Mouse (Mus musculus) erythroblast, embryonic 14.5 days (primary cell): Measurements from ENCODE around the gene Slc44a4.

Source experiments
- GATA1 ChIP-seq: IDR thresholded peaks from 2 replicates; pipeline ENCODE4 v1.6.1; 2012; ENCODE audit warnings: low read length, inconsistent platforms, mixed read lengths
- TAL1 ChIP-seq: IDR thresholded peaks from 3 replicates; pipeline ENCODE4 v1.6.1; 2012; ENCODE audit warnings: low read length, inconsistent platforms, mixed read lengths

- TF ChIP-seq TAL1 (no peak), GATA1 (no peak)
These were observed 28.7 kb upstream of the Slc44a4 start for GRCm38 (mm10) chr17:34885615-34886014.
